Mouse (Mus musculus): ENCODE measurements around the gene H2-Eb2.

- TF ChIP-seq CTCF (IDR thresholded peaks at IDR 0.05; ENCODE audit: extremely low read depth, insufficient read depth, low read length) = no peak
- TF ChIP-seq POLR2A (IDR thresholded peaks at IDR 0.05; ENCODE audit: extremely low read depth, insufficient read depth, low read length) = no peak
Observed at GRCm38 (mm10) chr17:34280499-34281038, 44.9 kb upstream of the H2-Eb2 start.
